Mouse (Mus musculus) kidney, postnatal 0 days (tissue): Measurements from ENCODE around the gene Chrd. TPM values are rescaled to one million over a fixed set of nuclear protein-coding genes. Genes with fewer than 3 reads are reported as not detected.

ENCODE experiments used
- ATAC-seq: fragments of 200-750 bp; cut with Nextera tagmentation; replicated peaks from 2 replicates; pipeline ENCODE4 v1.8.0; 2017; ENCODE audit warnings: low read depth, moderate number of reproducible peaks, moderate TSS enrichment, moderate library complexity; ENCODE audit not compliant: low FRiP score
- DNase-seq: peaks from one replicate; pipeline ENCODE4 v3.0.0-alpha.2; 2016; ENCODE audit warnings: low spot score
- H3K27ac ChIP-seq: fragments of 300-500 bp; sonication (generic); 2 replicates; pipeline ENCODE4 v1.5.1; 2014; ENCODE audit warnings: mild to moderate bottlenecking
- H3K27me3 ChIP-seq: fragments of 300-500 bp; sonication (generic); 2 replicates; pipeline ENCODE4 v1.6.1; 2014; ENCODE audit warnings: low read length, mixed read lengths; ENCODE audit not compliant: insufficient read depth
- H3K36me3 ChIP-seq: fragments of 300-500 bp; sonication (generic); 2 replicates; pipeline ENCODE4 v1.6.1; 2014; ENCODE audit warnings: low read length, mixed read lengths; ENCODE audit not compliant: insufficient read depth
- H3K4me1 ChIP-seq: fragments of 300-500 bp; sonication (generic); replicated peaks from 2 replicates; pipeline ENCODE4 v1.6.1; 2014; ENCODE audit warnings: antibody characterized with exemption, low read length, mixed read lengths; ENCODE audit not compliant: insufficient read depth
- H3K4me2 ChIP-seq: fragments of 300-500 bp; sonication (generic); 2 replicates; pipeline ENCODE4 v1.6.1; 2014; ENCODE audit warnings: mild to moderate bottlenecking, low read length, moderate library complexity, mixed read lengths
- H3K4me3 ChIP-seq: fragments of 300-500 bp; sonication (generic); replicated peaks from 2 replicates; pipeline ENCODE4 v1.5.1; 2014; ENCODE audit warnings: low read depth, low read length
- H3K9ac ChIP-seq: fragments of 300-500 bp; sonication (generic); 2 replicates; pipeline ENCODE4 v1.6.1; 2014; ENCODE audit warnings: low read depth, low read length
- H3K9me3 ChIP-seq: fragments of 300-500 bp; sonication (generic); replicated peaks from 2 replicates; pipeline ENCODE4 v1.6.1; 2016; ENCODE audit warnings: low read length, inconsistent platforms, mixed read lengths
- CTCF ChIP-seq: IDR thresholded peaks from 2 replicates; pipeline ENCODE4 v1.5.1; 2016; ENCODE audit warnings: antibody characterized with exemption, low read depth, mild to moderate bottlenecking, moderate library complexity
- WGBS: fragments of 180-500 bp; shearing (Covaris S2); extraction: QIAGEN DNeasy Blood & Tissue Kit; methylation state at CpG from one replicate; pipeline ENCODE4 v1.1.7; 2014; 5-methylcytosine and 5-hydroxymethylcytosine counted together
- polyA plus RNA-seq: library from polyadenylated mRNA; unstranded; fragments of >200 nt; fragmentation: Nextera tagmentation; extraction: Ambion mirVana; gene quantifications from 2 replicates; pipeline ENCODE4 v1.2.1, GENCODE M21; 2015

Gene Chrd
- polyA plus RNA-seq, 1 experiment from 2014 or later, result 2.9 TPM

DNA sequence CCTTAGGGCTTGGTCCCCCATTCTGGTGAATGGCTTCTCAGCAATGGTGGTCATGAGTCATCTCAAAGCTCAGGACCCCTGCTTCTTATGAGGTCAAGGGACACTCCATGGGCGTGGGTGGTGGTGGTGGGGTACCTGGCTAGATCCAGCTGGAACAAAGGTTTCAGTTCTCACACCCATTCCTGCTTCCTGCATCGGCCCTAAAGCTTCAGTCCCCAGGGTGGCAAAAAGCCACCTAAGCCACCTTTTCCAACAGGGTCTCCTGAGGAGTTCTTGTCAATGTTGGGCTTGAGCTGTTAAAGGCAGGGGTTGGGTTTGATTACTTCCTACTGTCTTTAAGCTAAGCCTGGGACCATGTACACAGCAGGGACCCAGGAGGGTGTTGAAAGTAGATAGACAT is 17.8 kb upstream of the Chrd start:
- 0 out of 2 replicates have a peak, but pooled peaks cover 18% of the 10 kb centered on the region for H3K36me3 ChIP-seq
- H3K27ac ChIP-seq, result no peak overlapping the region
- H3K9ac ChIP-seq, result peak overlapping the region; percentile 71
- no peak for TF ChIP-seq CTCF
- no peaks in the 10 kb centered on the region for H3K9me3 ChIP-seq
- no peaks in the 10 kb centered on the region for H3K27me3 ChIP-seq
- WGBS, result 44% methylated on average over 2 of the region's 2 CpGs
- peaks cover 15% of the 10 kb centered on the region for H3K4me1 ChIP-seq
- H3K4me2 ChIP-seq, result peak overlapping the region; percentile 92
- no peak for ATAC-seq
- peak overlapping the region; percentile 55 for H3K4me3 ChIP-seq
- DNase-seq, result no peak

DNA sequence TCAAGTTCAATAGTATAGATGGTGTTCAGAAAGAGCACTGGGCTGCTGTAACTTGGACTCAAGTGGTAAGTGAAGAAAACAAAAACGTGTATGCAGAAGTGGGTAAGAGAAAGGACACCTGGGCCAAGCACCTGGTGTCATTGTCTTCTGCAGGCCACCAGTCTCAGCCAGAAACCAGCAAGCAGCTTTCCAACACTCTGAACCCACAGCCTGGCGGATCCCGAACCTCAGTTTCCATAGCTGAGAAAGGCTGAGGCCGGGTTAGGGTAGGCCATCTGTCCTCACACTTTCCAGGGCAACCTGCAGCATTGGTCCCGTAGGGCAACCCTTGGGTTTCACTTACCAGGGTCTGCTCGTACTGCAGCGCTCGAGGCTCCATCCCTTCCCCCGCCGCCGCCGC is 17.4 kb upstream of the Chrd start:
- peaks cover 15% of the 10 kb centered on the region for H3K4me1 ChIP-seq
- H3K4me2 ChIP-seq, result peak overlapping the region; percentile 92
- H3K27ac ChIP-seq, result peak overlapping the region; percentile 97
- TF ChIP-seq CTCF, result no peak
- ATAC-seq, result no peak
- peak overlapping the region; percentile 71 for H3K9ac ChIP-seq
- WGBS, result under 1% methylated on average over 12 of the region's 12 CpGs
- H3K27me3 ChIP-seq, result no peaks in the 10 kb centered on the region
- no peaks in the 10 kb centered on the region for H3K9me3 ChIP-seq
- H3K36me3 ChIP-seq, result 0 out of 2 replicates have a peak, but pooled peaks cover 18% of the 10 kb centered on the region
- H3K4me3 ChIP-seq, result peak overlapping the region; percentile 55
- DNase-seq, result no peak

DNA sequence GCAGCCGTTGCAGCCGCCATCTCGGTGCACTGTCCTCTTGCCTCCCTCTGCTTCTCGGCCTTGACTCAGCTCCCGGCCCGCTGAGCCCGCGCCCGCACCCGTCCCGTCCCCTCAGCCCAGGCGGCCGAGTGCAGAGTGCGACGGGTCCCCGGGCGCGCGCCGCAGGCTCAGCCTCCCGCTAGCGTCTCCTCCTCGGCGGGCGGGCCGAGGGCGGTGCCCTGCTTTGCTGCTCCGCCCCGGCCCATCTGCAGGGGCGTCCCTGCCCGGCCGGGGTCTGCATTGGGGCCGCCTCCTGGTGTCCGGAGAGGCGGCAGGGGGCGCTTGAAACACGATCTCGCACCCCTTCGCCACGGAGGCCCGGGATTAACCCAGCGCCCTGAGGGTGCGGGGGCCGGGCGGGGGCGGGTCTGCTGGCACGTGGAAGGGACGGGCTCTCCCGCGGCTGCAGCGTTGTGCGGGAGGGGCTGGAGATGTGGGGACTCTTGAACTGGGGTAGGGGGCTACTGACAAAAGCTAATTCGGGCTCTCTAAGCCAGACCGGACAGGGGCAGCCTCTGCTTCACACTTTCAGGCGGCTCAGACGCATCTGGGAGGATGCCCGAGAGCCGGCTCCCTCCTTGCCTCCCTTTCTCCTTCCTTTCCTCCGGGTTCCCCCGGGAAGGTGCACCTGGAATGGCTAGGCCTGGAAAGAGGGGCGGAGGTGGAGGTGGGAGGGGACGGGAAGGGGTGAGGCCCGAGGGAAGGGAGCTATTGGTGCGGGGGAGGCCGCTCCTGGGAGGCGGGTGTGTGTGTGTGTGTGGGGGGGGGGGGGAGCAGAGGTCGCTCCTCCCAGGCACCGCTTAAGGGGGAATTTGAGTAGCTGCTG is 16.7 kb upstream of the Chrd start:
- under 1% methylated on average over 63 of the region's 68 CpGs for WGBS
- peaks cover 20% of the 10 kb centered on the region; the same call in 1 of the 2 replicates for H3K36me3 ChIP-seq
- H3K9ac ChIP-seq, result peak overlapping the region; percentile 71
- peak overlapping the region; percentile 92 for H3K4me2 ChIP-seq
- DNase-seq (peak; percentile 93), ATAC-seq (peak; percentile 61)
- peaks cover 15% of the 10 kb centered on the region for H3K4me1 ChIP-seq
- H3K9me3 ChIP-seq, result no peaks in the 10 kb centered on the region
- H3K4me3 ChIP-seq, result peak overlapping the region; percentile 55
- peak overlapping the region; percentile 97 for H3K27ac ChIP-seq
- peak; percentile 53 for TF ChIP-seq CTCF
- H3K27me3 ChIP-seq, result no peaks in the 10 kb centered on the region

DNA sequence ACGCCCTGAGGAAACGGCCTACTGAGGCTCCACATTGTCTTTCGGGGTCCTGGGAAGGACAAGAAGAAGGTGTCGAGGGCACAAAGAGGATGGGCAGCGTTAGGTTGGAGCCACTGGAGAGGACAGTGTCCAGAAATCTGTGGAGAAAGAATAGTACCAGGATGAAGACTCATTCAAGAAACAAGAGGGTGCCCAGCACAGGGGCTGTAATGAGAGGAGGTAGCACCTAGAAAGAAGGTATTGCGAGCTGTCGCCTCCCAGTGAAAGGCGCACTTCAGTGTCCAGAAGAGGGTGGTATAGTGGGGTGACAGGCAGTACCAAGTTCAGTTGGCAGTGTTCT is 16.1 kb upstream of the Chrd start:
- Histone ChIP-seq H3K27me3 (no peaks in the 10 kb centered on the region), H3K4me2 (peak overlapping the region; percentile 92), H3K27ac (peak overlapping the region; percentile 97), H3K9ac (peak overlapping the region; percentile 71), H3K4me3 (peak overlapping the region; percentile 55), H3K9me3 (no peaks in the 10 kb centered on the region), H3K36me3 (peaks cover 22% of the 10 kb centered on the region), H3K4me1 (peaks cover 15% of the 10 kb centered on the region)
- WGBS, result 0% methylated on average over 8 of the region's 8 CpGs
- DNase-seq, result no peak
- no peak for ATAC-seq
- no peak for TF ChIP-seq CTCF

DNA sequence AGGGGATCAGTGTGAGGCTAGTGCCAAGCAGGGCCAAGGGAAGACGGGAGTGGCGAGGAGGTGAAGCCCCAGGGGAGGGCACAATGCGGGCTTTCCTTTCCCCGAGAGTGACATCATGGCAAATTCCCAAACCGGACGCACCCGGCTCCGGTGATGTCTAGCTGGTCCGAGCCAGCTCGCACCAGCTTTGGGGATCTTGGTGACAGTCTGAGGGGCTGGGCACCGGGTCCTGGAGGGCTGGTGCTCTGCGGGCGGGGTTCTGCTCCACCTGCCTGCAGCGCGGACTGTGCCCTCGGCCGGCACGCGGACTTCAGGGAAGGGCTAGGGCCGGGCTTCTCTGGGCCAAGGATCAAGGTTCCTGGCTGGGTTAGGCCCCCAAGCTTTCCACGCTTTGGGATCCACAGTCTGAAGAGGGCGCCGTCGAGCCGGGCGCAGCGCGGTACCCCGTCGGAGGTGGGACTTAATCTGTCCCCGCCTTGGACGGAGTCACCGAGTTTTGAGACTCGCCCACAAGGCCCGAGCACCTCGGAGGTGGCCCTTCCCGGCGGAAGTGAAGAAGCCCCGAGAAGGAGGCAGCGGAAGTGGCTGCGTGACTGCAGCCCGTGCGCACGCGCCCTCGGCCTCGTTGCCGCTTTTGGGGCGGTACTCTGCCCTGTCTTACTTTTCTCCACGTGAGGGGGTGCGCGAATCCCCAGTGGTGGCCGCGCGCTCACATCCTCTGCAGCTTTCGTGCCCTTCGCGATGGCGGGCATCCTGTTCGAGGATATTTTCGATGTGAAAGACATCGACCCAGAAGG is 15.5 kb upstream of the Chrd start, which contains the start of the genes Polr2h and Clcn2:
TSS of gene Polr2h (plus strand) at position 485 of the 797 bp plus-strand sequence.
TSS of gene Clcn2 (minus strand) at position 566 of the 797 bp plus-strand sequence.
- peak; percentile 89 for ATAC-seq
- Histone ChIP-seq H3K4me2 (peak within 1 kb of the TSS; percentile 92), H3K9ac (peak within 1 kb of the TSS; percentile 71), H3K27me3 (no peaks in the 10 kb centered on the region), H3K27ac (peak within 1 kb of the TSS; percentile 97), H3K36me3 (peaks cover 16% of the 10 kb centered on the region), H3K4me1 (peaks cover 15% of the 10 kb centered on the region), H3K4me3 (peak within 1 kb of the TSS; percentile 55), H3K9me3 (no peaks in the 10 kb centered on the region)
- under 1% methylated on average over 61 of the region's 62 CpGs for WGBS
- DNase-seq, result peak; percentile 97
- TF ChIP-seq CTCF, result peak; percentile 72
